Mouse (Mus musculus) embryonic fibroblast, embryonic 13.5 days (primary cell): Measurements from ENCODE around the gene Hoxa11.
A peak's percentile ranks its signal among the peaks of the same experiment; 100 is the strongest.

Source experiments
- CTCF ChIP-seq: IDR thresholded peaks from 2 replicates; pipeline ENCODE4 v1.5.1; 2011; ENCODE audit warnings: mild to moderate bottlenecking, control low read depth, low read length, moderate library complexity, borderline replicate concordance; ENCODE audit not compliant: insufficient read depth
- POLR2A ChIP-seq: IDR thresholded peaks from 2 replicates; pipeline ENCODE4 v1.6.1; 2011; ENCODE audit warnings: low read depth, mild to moderate bottlenecking, control low read depth, low read length, moderate library complexity

DNA sequence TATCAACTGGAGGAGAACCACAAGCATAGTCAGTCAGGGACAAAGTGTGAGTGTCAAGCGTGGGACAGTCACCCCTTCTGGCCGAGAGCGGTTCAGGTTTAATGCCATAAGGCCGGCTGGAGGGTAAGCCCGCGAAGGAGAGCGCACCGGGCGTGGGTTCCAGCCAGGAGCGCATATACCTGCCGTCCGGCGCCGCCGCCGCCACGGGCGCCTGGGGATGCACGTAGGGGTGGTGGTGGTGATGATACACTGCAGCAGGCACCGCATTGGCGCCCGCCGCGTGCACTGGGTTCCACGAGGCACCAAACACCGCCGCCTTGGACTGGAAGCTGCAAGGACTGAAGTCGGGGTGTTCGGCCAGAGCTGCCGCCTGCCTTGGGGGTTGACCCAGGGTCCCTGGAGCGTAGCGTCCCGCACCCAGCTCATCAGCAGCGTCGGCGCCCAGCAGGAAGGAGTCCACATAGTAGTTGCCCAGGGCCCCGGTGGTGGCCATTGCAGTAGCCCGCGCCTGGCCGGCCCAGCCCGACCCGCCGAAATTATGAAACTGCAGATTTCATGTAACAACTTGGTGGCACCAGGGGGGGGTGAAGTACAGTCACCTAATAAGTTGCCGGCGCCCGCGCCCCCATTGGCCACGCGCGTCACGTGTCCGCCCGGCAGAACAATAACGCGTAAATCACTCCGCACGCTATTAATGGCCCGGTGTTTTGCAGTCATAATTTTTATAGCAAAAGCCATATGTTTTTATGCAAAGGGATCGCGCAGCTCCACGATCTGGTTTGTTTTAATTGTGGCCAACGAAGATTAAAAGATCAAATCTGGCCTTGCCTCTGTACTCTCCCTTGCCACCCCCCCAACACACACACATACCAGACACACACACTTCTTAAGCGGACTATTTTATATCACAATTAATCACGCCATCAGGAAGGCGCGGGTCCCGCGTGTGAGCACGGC is 19.7 kb downstream of the Hoxa11 start:
- TF ChIP-seq CTCF = no peak
- TF ChIP-seq POLR2A = peak; percentile 43
